Mouse (Mus musculus) gastrocnemius, postnatal 36 days (tissue): ENCODE measurements around the gene Pygo1. TPM values are rescaled to one million over a fixed set of nuclear protein-coding genes. Genes with fewer than 3 reads are reported as not detected.

Source experiments
- DNase-seq, 2 experiments: peaks; one replicate each; pipeline ENCODE4 v3.0.0; 2022
- intact Hi-C: fragments of 180-260 bp; cut with DNase I; formaldehyde crosslinking; loops from one replicate; pipeline ENCODE4 v1.15.1; 2025
- total RNA-seq, 2 experiments: library from RNA; stranded (reverse); gene quantifications; 2 replicates each; pipeline ENCODE4 v1.2.3; 2021

Pygo1 gene
- total RNA-seq, 2 experiments from 2014 or later = 6.4 to 10.2 TPM

DNA sequence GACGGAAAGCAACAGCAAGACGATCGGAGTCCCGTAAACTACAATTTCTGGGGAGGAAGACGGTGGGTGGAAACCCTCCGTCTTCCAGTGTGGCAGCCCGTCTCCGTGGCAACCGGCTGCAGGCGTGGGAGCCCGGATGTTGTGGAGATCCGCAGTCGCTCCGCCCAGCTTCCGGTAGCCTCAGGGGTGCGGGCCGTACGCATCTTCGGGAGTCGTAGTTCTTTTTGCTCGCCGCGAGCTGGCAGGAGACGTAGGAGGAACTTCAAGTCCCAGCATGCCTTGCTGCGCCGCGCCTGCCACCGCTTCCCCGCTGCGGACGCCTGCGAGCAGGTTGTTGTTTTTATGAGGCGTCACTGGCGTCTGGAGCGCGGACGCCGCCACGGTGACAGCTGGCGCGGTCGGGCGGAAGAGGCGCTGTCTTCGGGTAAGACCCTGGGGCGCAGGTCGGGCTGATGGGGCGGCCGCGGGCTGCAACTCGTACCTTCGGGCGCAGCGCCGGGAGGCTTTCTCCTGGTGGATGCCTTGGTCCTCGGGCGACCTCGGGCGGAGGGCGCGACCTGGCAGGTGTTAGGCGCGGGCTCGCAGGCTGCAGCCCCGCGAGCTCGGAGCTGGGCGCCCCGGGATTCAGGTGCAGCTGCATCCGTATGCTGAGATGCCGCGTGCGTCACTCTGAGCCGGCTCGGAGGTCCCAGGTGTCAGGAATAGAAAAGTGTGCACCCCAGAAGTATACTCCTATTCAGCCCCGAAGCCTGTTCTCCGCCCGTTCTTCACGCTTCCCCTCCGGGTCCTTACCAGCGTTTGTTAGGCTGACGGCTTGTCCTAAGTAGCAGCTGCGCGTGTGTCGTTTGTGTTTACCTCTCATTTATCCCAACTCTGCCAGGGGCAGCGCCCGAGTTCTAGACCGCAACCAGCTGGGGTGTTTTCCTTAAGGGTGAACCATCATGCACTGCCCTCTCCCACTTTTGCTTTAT, 60.1 kb downstream of the Pygo1 start, which contains the start of the genes Ccpg1os and Ccpg1:
Ccpg1os (minus strand) TSS at position 133 of the 971 bp plus-strand sequence.
Ccpg1 (plus strand) TSS at position 180 of the 971 bp plus-strand sequence.
- intact Hi-C loops = no loop called here
- DNase-seq = peak; percentile 90 to 94

DNA sequence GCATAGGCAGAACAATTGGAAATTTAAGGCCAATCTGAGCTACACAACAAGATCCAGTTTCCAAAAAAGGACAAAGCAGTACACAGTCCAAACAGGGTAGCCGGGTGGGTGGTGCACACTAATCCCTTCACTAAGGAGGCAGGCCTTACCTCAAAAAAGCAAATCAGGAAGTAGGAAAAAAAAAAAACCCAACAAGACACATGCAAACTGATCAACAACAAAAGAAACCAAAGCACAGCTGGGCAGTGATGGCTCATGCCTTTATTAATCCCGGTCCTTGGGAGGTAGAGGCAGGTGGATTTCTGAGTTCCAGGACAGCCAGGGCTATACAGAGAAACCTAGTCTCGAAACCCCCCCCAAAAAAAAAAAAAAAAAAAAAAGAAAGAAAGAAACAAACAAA, 62.3 kb downstream of the Pygo1 start:
- intact Hi-C loops = no loop called here
- no peak for DNase-seq

DNA sequence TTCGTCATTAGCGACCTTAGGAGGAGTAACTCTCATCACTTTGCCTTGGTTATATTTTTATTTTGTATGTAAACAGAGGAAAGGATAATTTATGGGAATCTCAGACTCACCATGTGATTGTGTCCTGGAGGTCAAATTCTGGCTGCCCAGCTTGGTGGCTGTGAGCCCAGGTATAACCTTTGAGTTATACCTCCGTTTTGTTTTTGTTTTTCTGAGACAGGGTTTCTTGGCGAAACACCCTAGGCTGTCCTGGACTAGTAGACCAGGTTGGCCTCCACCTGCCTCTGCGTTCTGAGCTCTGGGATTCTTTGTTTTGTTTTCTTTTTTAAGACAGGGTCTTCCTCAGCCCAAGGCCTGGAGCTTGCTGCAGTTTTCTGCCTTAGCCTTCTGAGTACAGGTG, 63.3 kb downstream of the Pygo1 start:
- no peak for DNase-seq
- intact Hi-C loops = no loop called here

DNA sequence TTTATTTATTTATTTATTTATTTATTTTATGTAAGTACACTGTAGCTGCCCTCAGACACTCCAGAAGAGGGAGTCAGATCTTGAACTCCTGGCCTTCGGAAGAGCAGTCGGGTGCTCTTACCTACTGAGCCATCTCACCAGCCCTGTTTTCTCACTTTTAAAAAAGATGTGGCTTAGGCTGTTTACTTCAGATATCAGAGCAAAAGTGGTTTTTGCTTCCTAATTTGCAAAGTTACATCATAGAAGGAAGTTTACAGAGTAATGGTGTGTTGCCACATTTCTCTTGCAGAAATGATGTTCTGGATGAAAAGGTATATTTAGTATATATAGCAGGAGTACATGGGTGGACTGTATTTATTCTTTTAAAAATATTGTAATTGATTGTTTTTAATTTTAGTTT, 66.0 kb downstream of the Pygo1 start:
- intact Hi-C loops = no loop called here
- DNase-seq = no peak

GRCm38 (mm10) chr9:72992576-72992975, 67.1 kb downstream of the Pygo1 start:
- DNase-seq = no peak
- intact Hi-C loops = no loop called here

DNA sequence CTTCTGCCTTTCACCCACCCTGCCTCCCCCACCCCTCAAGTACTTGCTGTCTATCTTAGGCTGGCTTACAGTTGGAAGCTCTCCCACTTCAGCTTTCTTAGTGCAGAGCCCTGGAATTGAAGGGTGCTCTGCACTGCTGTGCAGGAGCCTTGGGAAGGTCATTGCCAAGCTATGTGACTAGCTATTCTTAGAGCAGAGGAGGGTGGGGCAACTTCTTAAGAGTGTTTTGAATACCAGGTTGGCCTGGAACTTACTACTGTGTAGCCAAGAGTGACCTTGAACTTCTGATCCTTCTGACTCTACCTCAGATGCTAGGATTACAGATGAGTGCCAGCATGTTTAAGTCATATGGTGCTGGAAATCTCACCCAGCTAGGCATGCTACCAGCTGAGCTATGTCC, 70.7 kb downstream of the Pygo1 start:
- no peak for DNase-seq
- intact Hi-C loops = no loop called here

DNA sequence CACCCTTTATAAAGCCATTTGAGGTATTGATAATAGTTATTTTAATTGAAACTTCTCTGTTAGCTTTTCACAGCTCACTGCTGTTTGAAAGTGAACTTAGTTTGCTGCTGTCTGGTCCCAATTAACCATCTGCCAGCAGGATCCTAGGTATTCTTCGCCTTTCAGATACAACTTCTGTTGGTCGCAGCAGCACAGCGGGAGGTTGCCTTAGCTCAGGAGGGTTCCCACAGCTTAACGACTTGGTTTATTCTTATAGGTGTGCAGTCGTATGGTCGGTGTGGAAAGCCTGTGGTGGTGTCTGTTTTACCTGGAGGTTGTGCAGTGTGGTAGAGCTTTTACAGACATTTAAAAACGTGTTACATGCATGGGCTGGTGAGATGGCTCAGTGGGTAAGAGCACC, 71.4 kb downstream of the Pygo1 start:
- DNase-seq = no peak
- intact Hi-C loops = no loop called here

- no peak for DNase-seq
- intact Hi-C loops = no loop called here
These were observed 75.0 kb downstream of the Pygo1 start for GRCm38 (mm10) chr9:73000487-73000886.

GRCm38 (mm10) chr9:73001314-73002011, 76.0 kb downstream of the Pygo1 start:
- intact Hi-C loops = no loop called here
- no peak for DNase-seq

Other genes starting within 250 kb of the Pygo1 start
- gene Prtg, start 118.8 kb upstream of the Pygo1 start, total RNA-seq = under 1 TPM; 0.10 to 0.26 TPM
- gene Dyx1c1, start 33.1 kb downstream of the Pygo1 start, total RNA-seq = under 1 TPM; 0.64 to 0.72 TPM
- gene Gm44503, start 33.2 kb downstream of the Pygo1 start, total RNA-seq = under 1 TPM in 1 of 2 experiments, not detected in 1; 0.17 TPM
- 10 to 100 TPM in 1 of 2 experiments, 1 to 10 TPM in 1; 9.1 to 10.8 TPM for gene Ccpg1os, start 59.7 kb downstream of the Pygo1 start, total RNA-seq
- 10 to 100 TPM; 52.8 to 65.1 TPM for gene Ccpg1, start 59.8 kb downstream of the Pygo1 start, total RNA-seq
- 1 to 10 TPM; 3.2 to 4.3 TPM for gene Pigb, start 114.7 kb downstream of the Pygo1 start, total RNA-seq
- 1 to 10 TPM; 1.4 to 1.8 TPM for gene Rab27a, start 119.2 kb downstream of the Pygo1 start, total RNA-seq
- gene Khdc3, start 176.2 kb downstream of the Pygo1 start, total RNA-seq = not detected
- gene Gm20509, start 176.8 kb downstream of the Pygo1 start, total RNA-seq = not detected
- gene Rsl24d1, start 187.8 kb downstream of the Pygo1 start, total RNA-seq = 10 to 100 TPM; 36.9 to 37.8 TPM